Mouse (Mus musculus) neural tube, embryonic 11.5 days (tissue): Measurements from ENCODE around the gene Zbtb46. TPM values are rescaled to one million over a fixed set of nuclear protein-coding genes. Genes with fewer than 3 reads are reported as not detected.

Experiments
- ATAC-seq: fragments of 200-750 bp; cut with Nextera tagmentation; 2 replicates; pipeline ENCODE4 v1.8.0; 2017; ENCODE audit warnings: moderate number of reproducible peaks, mild to moderate bottlenecking, moderate TSS enrichment, moderate library complexity; ENCODE audit not compliant: insufficient read depth, low FRiP score, low TSS enrichment
- DNase-seq: peaks from one replicate; pipeline ENCODE4 v3.0.0-alpha.2; 2015; ENCODE audit warnings: low spot score
- H3K27ac ChIP-seq: fragments of 300-500 bp; sonication (generic); 2 replicates; pipeline ENCODE4 v1.5.1; 2014; ENCODE audit warnings: low read depth, mild to moderate bottlenecking, low read length
- H3K27me3 ChIP-seq: fragments of 300-500 bp; sonication (generic); 2 replicates; pipeline ENCODE4 v1.6.1; 2014; ENCODE audit warnings: mild to moderate bottlenecking, low read length, mixed read lengths; ENCODE audit not compliant: control insufficient read depth, insufficient read depth
- H3K36me3 ChIP-seq: fragments of 300-500 bp; sonication (generic); 2 replicates; pipeline ENCODE4 v1.6.1; 2014; ENCODE audit warnings: mild to moderate bottlenecking, low read length, moderate library complexity, mixed read lengths; ENCODE audit not compliant: control insufficient read depth, insufficient read depth
- H3K4me1 ChIP-seq: fragments of 300-500 bp; sonication (generic); 2 replicates; pipeline ENCODE4 v1.6.1; 2014; ENCODE audit warnings: low read length, mixed read lengths; ENCODE audit not compliant: control insufficient read depth, insufficient read depth
- H3K4me2 ChIP-seq: fragments of 300-500 bp; sonication (generic); 2 replicates; pipeline ENCODE4 v1.6.1; 2014; ENCODE audit warnings: low read depth, mild to moderate bottlenecking, moderate library complexity
- H3K4me3 ChIP-seq: fragments of 300-500 bp; sonication (generic); 2 replicates; pipeline ENCODE4 v1.5.1; 2014; ENCODE audit warnings: low read depth, low read length
- H3K9ac ChIP-seq: fragments of 300-500 bp; sonication (generic); 2 replicates; pipeline ENCODE4 v1.6.1; 2014; ENCODE audit warnings: mild to moderate bottlenecking, low read length
- H3K9me3 ChIP-seq: fragments of 300-500 bp; sonication (generic); 2 replicates; pipeline ENCODE4 v1.6.1; 2016; ENCODE audit warnings: low read length; ENCODE audit not compliant: control insufficient read depth
- WGBS: fragments of 180-500 bp; shearing (Covaris S2); extraction: QIAGEN DNeasy Blood & Tissue Kit; methylation state at CpG from one replicate; pipeline ENCODE4 v1.1.7; 2014; 5-methylcytosine and 5-hydroxymethylcytosine counted together
- polyA plus RNA-seq: library from polyadenylated mRNA; unstranded; fragments of >200 nt; fragmentation: Nextera tagmentation; extraction: Ambion mirVana; gene quantifications from 2 replicates; pipeline ENCODE4 v1.2.1, GENCODE M21; 2014

Zbtb46 gene
- polyA plus RNA-seq, 1 experiment from 2014 or later, result 20.2 TPM

DNA sequence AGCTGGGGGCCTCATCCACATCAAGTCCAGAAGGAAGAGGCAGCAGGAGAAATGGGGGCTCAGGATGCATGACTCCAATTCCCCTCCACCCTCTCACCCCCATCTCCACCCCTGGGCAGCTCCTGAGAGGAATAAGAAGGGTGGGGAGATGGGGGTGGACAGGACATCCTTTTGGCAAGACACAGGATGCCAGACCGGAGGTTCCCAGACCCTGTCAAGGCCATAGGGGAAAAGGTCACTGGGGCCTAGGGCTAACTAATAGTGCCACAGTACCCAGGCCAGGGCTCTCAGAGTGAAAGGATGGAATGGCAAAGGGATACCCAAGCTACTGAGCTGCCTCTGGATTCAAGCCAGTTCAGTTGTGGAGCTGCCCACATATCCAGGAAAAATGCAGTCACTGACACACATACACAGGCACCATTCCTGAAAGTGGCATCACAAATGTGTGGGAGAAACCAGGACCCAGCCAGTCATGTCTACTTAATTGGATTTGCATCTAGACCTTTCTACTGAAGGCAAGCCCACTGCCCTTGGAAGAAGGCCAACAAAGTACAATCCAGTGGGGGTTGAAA is 13.1 kb upstream of the Zbtb46 start:
- WGBS, result 79% methylated on average over 1 of the region's 1 CpGs
- Histone ChIP-seq H3K36me3 (no peaks in the 10 kb centered on the region), H3K4me2 (no peak overlapping the region), H3K4me3 (no peak overlapping the region), H3K27ac (no peak overlapping the region), H3K27me3 (no peaks in the 10 kb centered on the region), H3K4me1 (no peaks in the 10 kb centered on the region), H3K9me3 (no peaks in the 10 kb centered on the region), H3K9ac (no peak overlapping the region)
- ATAC-seq, result no peak
- DNase-seq, result no peak

DNA sequence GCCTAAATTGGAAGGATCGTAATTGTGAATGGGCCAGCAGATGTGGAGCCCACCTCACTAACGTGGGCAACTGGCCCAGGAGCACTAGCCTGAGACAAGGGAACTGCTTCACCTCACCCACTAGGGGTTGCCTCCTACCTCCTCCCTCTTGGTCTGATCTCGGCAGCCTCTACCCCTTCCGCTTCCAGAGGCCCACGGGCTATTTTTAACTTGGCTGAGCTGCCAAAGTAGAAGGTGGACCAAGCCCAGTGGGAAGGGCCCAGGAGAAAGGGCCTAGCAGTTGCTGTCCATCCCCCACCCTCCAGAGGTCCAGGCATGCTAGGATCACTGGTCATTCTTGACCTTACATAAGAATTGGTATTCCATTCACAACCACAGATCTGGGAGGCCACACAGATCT is 12.0 kb upstream of the Zbtb46 start:
- 61% methylated on average over 5 of the region's 5 CpGs for WGBS
- DNase-seq (no peak), ATAC-seq (no peak)
- no peak overlapping the region for H3K4me2 ChIP-seq
- no peaks in the 10 kb centered on the region for H3K4me1 ChIP-seq
- no peak overlapping the region for H3K4me3 ChIP-seq
- H3K27ac ChIP-seq, result no peak overlapping the region
- H3K27me3 ChIP-seq, result no peaks in the 10 kb centered on the region
- H3K36me3 ChIP-seq, result no peaks in the 10 kb centered on the region
- H3K9me3 ChIP-seq, result no peaks in the 10 kb centered on the region
- H3K9ac ChIP-seq, result no peak overlapping the region

- H3K36me3 ChIP-seq, result no peaks in the 10 kb centered on the region
- no peak for ATAC-seq
- H3K9me3 ChIP-seq, result no peaks in the 10 kb centered on the region
- H3K27me3 ChIP-seq, result no peaks in the 10 kb centered on the region
- 78% methylated on average over 2 of the region's 2 CpGs for WGBS
- H3K4me1 ChIP-seq, result no peaks in the 10 kb centered on the region
- no peak overlapping the region for H3K4me2 ChIP-seq
- H3K4me3 ChIP-seq, result no peak overlapping the region
- DNase-seq, result no peak
- no peak overlapping the region for H3K9ac ChIP-seq
- H3K27ac ChIP-seq, result no peak overlapping the region
Measured at GRCm38 (mm10) chr2:181470285-181470684, 11.1 kb upstream of the Zbtb46 start.

DNA sequence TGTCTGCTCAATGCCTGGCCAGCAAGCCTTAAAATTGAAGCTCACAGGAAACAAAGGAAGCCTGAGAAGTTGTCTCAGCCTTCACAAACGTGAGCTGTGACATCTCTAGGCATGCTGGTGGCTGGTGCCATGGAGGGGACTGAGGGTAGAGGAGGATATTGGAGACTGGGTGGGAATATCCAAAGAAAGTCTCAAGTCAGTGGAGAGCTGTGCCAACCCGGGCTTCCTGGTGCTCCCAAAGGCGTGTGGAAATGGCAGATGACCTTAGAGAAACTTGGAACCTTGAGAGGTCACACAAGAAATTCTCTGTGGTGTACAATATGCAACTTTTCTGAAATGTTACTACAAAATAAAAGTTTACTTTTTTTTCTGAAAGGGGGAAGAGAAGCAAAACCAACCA is 6.2 kb upstream of the Zbtb46 start:
- peaks cover under 1% of the 10 kb centered on the region; the same call in 1 of the 2 replicates for H3K4me1 ChIP-seq
- H3K27ac ChIP-seq, result no peak overlapping the region
- no peak for DNase-seq
- H3K27me3 ChIP-seq, result no peaks in the 10 kb centered on the region
- no peak for ATAC-seq
- no peak overlapping the region for H3K4me3 ChIP-seq
- no peak overlapping the region for H3K4me2 ChIP-seq
- no peaks in the 10 kb centered on the region for H3K36me3 ChIP-seq
- WGBS, result 57% methylated on average over 3 of the region's 3 CpGs
- H3K9me3 ChIP-seq, result no peaks in the 10 kb centered on the region
- no peak overlapping the region for H3K9ac ChIP-seq

- Histone ChIP-seq H3K27me3 (no peaks in the 10 kb centered on the region), H3K36me3 (no peaks in the 10 kb centered on the region), H3K4me3 (no peak overlapping the region), H3K9me3 (no peaks in the 10 kb centered on the region), H3K4me2 (no peak overlapping the region), H3K27ac (no peak overlapping the region), H3K4me1 (peaks cover 4% of the 10 kb centered on the region), H3K9ac (no peak overlapping the region)
- no peak for ATAC-seq
- whole genome bisulfite sequencing, result 52% methylated on average over 7 of the region's 7 CpGs
- peak; percentile 54 for DNase-seq
Measured at GRCm38 (mm10) chr2:181463008-181463738, 3.9 kb upstream of the Zbtb46 start.

GRCm38 (mm10) chr2:181462604-181463003 is 3.4 kb upstream of the Zbtb46 start:
- no peak overlapping the region for H3K4me2 ChIP-seq
- H3K36me3 ChIP-seq, result no peaks in the 10 kb centered on the region
- no peaks in the 10 kb centered on the region for H3K9me3 ChIP-seq
- H3K4me3 ChIP-seq, result no peak overlapping the region
- ATAC-seq, result no peak
- H3K9ac ChIP-seq, result no peak overlapping the region
- peaks cover 7% of the 10 kb centered on the region for H3K4me1 ChIP-seq
- no peak overlapping the region for H3K27ac ChIP-seq
- 94% methylated on average over 1 of the region's 1 CpGs for WGBS
- no peak for DNase-seq
- H3K27me3 ChIP-seq, result no peaks in the 10 kb centered on the region

GRCm38 (mm10) chr2:181461536-181462100 is 2.4 kb upstream of the Zbtb46 start:
- Histone ChIP-seq H3K27ac (no peak overlapping the region), H3K4me1 (peaks cover 7% of the 10 kb centered on the region), H3K4me3 (no peak overlapping the region), H3K36me3 (no peaks in the 10 kb centered on the region), H3K9ac (no peak overlapping the region), H3K9me3 (no peaks in the 10 kb centered on the region), H3K4me2 (no peak overlapping the region), H3K27me3 (no peaks in the 10 kb centered on the region)
- DNase-seq, result no peak
- 94% methylated on average over 1 of the region's 1 CpGs for WGBS
- ATAC-seq, result no peak

GRCm38 (mm10) chr2:181459673-181460621 is 721 bp upstream of the Zbtb46 start:
- ATAC-seq, result peak; percentile 72
- WGBS, result under 1% methylated on average over 71 of the region's 71 CpGs
- peaks cover 7% of the 10 kb centered on the region for H3K4me1 ChIP-seq

More at GRCm38 (mm10) chr2:181459673-181460621, 721 bp upstream of the Zbtb46 start:
- Histone ChIP-seq H3K27me3 (no peaks in the 10 kb centered on the region), H3K4me3 (peak overlapping the region; percentile 97), H3K27ac (peak overlapping the region; percentile 82), H3K36me3 (no peaks in the 10 kb centered on the region), H3K4me2 (peak overlapping the region; percentile 99), H3K9me3 (no peaks in the 10 kb centered on the region), H3K9ac (peak overlapping the region; percentile 74)
- DNase-seq, result peak; percentile 68
